Mouse (Mus musculus): ENCODE measurements around the gene Nckap1. TPM values are rescaled to one million over a fixed set of nuclear protein-coding genes. Genes with fewer than 3 reads are reported as not detected.
"Not testable (repeated sequence)": the region's sequence is repeated elsewhere in the genome, so short reads cannot be mapped to it uniquely, and the experiment has no call there.

Gene Nckap1
- polyA plus RNA-seq, 1 experiment, result 0.08 TPM

DNA sequence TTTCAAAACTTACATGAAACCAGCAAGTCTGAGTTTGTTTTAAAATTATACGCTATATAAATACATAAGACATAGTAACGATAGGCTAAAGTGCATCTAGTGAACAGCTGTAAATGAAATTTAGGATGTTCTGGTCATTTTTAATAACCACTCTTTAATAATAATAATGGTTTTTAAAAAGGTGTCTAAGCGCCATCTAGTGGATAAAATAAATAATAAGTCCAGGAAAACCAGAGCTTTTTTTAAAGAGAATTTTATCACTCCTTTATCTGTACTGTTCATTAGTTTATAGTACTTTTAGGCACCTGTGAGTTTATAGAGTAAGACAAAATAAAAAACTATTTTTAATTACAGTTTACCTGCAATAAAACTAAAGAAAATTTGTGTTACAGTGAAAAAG, 44.0 kb downstream of the Nckap1 start:
- H3K36me3 ChIP-seq (ENCODE audit: control insufficient read depth), result peaks cover 42% of the 10 kb centered on the region

DNA sequence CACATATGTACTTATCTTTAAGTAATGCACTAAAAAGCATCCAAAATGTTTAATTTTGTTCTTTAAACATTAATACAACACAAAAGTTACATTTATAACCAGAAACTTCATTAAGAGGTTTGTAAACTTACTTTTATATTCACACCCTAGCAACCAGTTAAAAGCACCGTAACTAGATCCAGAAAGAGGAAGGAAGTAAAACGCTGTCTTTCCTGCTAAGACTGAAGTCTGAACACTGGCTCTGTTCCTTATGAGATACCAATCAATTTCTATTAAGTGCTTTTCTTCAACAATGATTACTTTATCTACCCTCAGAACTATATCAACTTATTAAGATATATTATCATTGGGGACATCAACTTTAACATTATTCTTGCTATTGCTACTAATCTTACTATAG, 44.6 kb downstream of the Nckap1 start:
- Histone ChIP-seq H3K36me3 (ENCODE audit: control insufficient read depth) (peaks cover 43% of the 10 kb centered on the region), H3K27me3 (ENCODE audit: control insufficient read depth) (no peaks in the 10 kb centered on the region), H3K4me1 (ENCODE audit: control insufficient read depth) (no peaks in the 10 kb centered on the region), H3K4me3 (replicated peaks) (no peak overlapping the region), H3K9me3 (ENCODE audit: control insufficient read depth, low read length) (no peaks in the 10 kb centered on the region)
- TF ChIP-seq TAL1 (IDR thresholded peaks at IDR 0.05; ENCODE audit: low read length), result no peak
- no peak for TF ChIP-seq GATA1 (IDR thresholded peaks at IDR 0.05; ENCODE audit: low read length)

More for the DNA sequence above, 44.0 kb downstream of the Nckap1 start:
- no peak overlapping the region for H3K4me3 ChIP-seq (replicated peaks)
- no peaks in the 10 kb centered on the region for H3K9me3 ChIP-seq (ENCODE audit: control insufficient read depth, low read length)
- no peak for TF ChIP-seq TAL1 (IDR thresholded peaks at IDR 0.05; ENCODE audit: low read length)
- TF ChIP-seq GATA1 (IDR thresholded peaks at IDR 0.05; ENCODE audit: low read length), result no peak
- H3K4me1 ChIP-seq (ENCODE audit: control insufficient read depth), result no peaks in the 10 kb centered on the region
- H3K27me3 ChIP-seq (ENCODE audit: control insufficient read depth), result no peaks in the 10 kb centered on the region

DNA sequence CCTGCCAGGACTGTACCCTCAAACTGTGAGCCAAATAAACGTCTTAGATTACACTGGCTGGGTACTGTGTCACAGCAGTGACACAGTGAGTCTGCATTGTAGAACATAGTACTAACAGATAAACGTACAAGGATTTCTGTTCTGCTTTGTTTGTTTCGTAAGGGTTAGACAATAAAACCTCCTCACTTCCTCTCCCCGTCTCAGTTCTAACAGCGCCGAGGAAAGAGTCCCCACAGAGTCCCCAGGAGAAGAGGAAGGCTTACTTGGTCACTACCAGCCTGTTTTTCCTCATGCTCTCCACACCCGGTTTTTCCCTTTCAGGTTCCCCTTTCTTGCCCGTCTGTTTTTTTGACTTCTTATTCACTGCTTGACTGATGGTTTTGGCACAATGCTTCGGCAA, 56.9 kb downstream of the Nckap1 start:
- H3K27me3 ChIP-seq (ENCODE audit: control insufficient read depth), result no peaks in the 10 kb centered on the region
- no peaks in the 10 kb centered on the region for H3K4me1 ChIP-seq (ENCODE audit: control insufficient read depth)
- H3K36me3 ChIP-seq (ENCODE audit: control insufficient read depth), result peaks cover 65% of the 10 kb centered on the region
- no peak overlapping the region for H3K4me3 ChIP-seq (replicated peaks)
- H3K9me3 ChIP-seq (ENCODE audit: control insufficient read depth, low read length), result no peaks in the 10 kb centered on the region
- TF ChIP-seq GATA1 (IDR thresholded peaks at IDR 0.05; ENCODE audit: low read length) (no peak), TAL1 (IDR thresholded peaks at IDR 0.05; ENCODE audit: low read length) (no peak)

DNA sequence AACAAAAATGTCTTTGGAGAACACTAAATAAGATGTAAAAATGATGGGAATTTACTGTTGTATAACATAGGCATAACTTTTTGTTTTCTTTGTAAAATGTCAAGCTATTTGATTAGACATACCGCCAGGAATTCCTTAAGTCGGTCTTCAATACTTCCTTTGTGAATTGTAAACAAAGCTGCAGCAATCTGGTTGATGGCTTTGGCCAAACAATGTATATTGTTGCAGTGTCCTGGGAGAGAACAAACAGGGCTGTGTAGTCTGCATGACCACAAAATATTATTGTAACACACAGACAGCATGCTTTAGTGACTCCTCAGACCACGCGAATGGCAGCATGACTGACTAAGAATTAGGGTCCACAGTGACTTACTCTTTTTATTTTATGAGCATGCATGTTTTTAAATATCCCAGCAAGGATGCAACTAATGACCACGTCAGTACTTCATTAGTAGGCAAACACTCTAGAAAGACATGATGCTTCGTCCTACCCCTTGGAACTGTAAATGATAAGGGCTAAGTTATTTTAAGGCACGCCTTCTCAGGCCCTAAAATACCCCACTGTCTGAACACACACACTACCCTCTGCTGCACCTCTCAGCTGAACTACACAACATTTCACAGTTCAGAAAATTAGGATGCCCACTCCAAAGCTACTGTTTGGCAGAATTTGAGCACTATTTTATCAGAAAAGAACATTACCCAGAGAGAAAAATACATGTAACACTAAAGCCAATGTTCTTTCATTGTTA, 75.0 kb downstream of the Nckap1 start:
- H3K27me3 ChIP-seq (ENCODE audit: control insufficient read depth), result no peaks in the 10 kb centered on the region
- H3K4me1 ChIP-seq (ENCODE audit: control insufficient read depth), result no peaks in the 10 kb centered on the region
- H3K4me3 ChIP-seq (replicated peaks), result no peak overlapping the region
- TF ChIP-seq TAL1 (IDR thresholded peaks at IDR 0.05; ENCODE audit: low read length) (no peak), GATA1 (IDR thresholded peaks at IDR 0.05; ENCODE audit: low read length) (no peak)
- H3K9me3 ChIP-seq (ENCODE audit: control insufficient read depth, low read length), result no peaks in the 10 kb centered on the region
- peaks cover 67% of the 10 kb centered on the region for H3K36me3 ChIP-seq (ENCODE audit: control insufficient read depth)

DNA sequence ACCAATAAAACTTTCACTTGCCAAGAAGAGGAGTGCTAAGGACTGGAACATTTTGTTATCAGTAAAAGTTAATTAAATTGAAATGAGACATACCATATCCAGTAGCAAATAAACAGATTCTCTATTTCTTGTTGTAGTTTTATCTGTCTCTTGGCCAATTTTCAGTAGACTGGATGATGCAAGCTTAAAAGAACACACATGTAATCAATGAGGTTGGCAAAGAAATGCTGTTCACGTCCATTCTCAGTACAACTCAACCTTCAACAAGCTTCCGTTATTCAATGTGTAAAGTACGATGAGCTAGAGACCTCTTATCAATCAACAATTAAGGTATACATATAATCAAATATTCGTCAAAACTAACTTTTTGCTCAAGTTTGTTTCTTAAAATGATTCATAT, 79.0 kb downstream of the Nckap1 start:
- Histone ChIP-seq H3K9me3 (ENCODE audit: control insufficient read depth, low read length) (no peaks in the 10 kb centered on the region), H3K4me1 (ENCODE audit: control insufficient read depth) (no peaks in the 10 kb centered on the region), H3K27me3 (ENCODE audit: control insufficient read depth) (no peaks in the 10 kb centered on the region), H3K4me3 (replicated peaks) (no peak overlapping the region), H3K36me3 (ENCODE audit: control insufficient read depth) (peaks cover 59% of the 10 kb centered on the region)
- no peak for TF ChIP-seq TAL1 (IDR thresholded peaks at IDR 0.05; ENCODE audit: low read length)
- TF ChIP-seq GATA1 (IDR thresholded peaks at IDR 0.05; ENCODE audit: low read length), result no peak

DNA sequence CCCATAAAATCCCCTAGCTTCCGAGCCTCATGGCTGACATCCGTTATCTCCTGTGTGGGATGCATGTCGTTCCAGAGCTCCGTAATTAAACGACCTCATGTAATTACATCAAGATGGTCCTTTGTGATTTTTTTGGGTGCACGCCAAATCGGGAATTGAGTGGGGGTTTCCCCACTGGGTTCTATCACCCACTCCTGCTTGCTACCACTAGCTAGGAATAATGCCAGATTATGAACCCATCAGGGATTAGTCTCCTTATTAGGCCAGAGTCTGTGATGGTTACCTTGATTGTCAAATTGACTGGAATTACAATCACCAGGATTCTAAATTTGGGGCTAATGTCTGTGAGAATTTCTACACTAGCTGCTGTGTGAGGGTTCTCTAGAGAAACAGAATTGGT, 85.9 kb downstream of the Nckap1 start:
- H3K9me3 ChIP-seq (ENCODE audit: control insufficient read depth, low read length); H3K36me3 ChIP-seq (ENCODE audit: control insufficient read depth); H3K4me3 ChIP-seq (replicated peaks); H3K27me3 ChIP-seq (ENCODE audit: control insufficient read depth); H3K4me1 ChIP-seq (ENCODE audit: control insufficient read depth): not testable (repeated sequence)

DNA sequence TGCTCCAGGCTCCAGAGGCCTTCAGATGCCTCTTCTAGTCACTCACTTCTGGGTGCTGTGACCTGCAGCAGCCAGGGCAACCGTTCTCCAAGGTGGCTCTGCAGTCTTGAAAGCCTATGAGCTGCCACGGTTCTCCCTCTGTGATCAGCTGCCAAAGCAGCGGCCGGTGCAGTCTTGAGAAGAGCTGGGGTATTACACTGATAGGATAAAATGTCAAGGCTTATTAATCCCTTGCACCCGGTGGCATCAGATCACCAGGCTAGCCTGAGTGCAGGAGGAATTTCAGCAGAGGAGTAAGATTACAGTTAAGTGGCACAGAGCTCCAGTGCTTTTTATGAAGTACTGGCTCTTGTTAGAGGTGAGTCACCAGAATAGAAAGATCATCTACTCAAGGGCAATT, 94.3 kb downstream of the Nckap1 start:
- no peaks in the 10 kb centered on the region for H3K36me3 ChIP-seq (ENCODE audit: control insufficient read depth)
- no peak overlapping the region for H3K4me3 ChIP-seq (replicated peaks)
- H3K9me3 ChIP-seq (ENCODE audit: control insufficient read depth, low read length), result peaks cover 3% of the 10 kb centered on the region; the same call in 1 of the 2 replicates
- no peaks in the 10 kb centered on the region for H3K27me3 ChIP-seq (ENCODE audit: control insufficient read depth)
- no peaks in the 10 kb centered on the region for H3K4me1 ChIP-seq (ENCODE audit: control insufficient read depth)
- TF ChIP-seq GATA1 (IDR thresholded peaks at IDR 0.05; ENCODE audit: low read length) (no peak), TAL1 (IDR thresholded peaks at IDR 0.05; ENCODE audit: low read length) (no peak)

DNA sequence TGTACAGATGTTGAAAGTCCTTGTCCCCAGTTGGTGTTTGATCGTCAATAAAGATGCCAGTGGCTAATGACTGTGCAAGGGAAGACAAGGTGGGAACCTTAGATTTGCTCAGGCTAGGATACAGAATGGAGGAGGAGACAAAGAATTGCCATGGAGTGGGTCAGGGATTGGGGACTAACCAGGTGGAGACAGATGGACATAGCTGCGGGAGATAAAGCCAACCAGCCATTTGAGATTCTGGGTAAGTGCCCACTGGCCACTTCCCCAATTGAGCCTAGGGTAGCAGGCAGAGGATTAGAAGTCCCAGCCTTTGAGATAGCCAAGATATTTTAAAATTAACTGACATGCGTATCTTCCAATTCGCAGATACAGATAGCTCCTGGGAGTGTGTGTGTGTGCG, 96.2 kb downstream of the Nckap1 start:
- Histone ChIP-seq H3K27me3 (ENCODE audit: control insufficient read depth) (no peaks in the 10 kb centered on the region), H3K9me3 (ENCODE audit: control insufficient read depth, low read length) (peaks cover 3% of the 10 kb centered on the region; the same call in 1 of the 2 replicates), H3K4me3 (replicated peaks) (no peak overlapping the region), H3K36me3 (ENCODE audit: control insufficient read depth) (no peaks in the 10 kb centered on the region), H3K4me1 (ENCODE audit: control insufficient read depth) (no peaks in the 10 kb centered on the region)
- no peak for TF ChIP-seq GATA1 (IDR thresholded peaks at IDR 0.05; ENCODE audit: low read length)
- no peak for TF ChIP-seq TAL1 (IDR thresholded peaks at IDR 0.05; ENCODE audit: low read length)

DNA sequence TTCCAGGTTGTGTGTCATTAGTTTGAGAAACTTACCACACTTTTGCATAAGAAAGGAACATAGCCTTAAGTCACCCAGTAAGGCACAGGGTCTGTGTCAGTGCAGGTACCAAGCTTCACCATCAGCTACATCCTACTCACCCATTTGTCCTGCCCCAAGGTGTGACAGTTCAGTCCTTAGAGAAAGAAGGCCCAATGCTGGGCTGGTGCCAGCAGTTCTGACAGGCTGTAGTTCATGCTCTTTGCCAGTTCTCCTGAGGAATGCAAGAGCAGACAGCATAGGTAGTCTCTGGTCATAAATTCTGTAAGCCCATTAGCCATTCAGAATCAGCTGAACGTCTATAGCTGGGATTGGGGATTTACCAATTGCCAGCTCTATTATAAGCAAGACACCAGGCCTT, 105.3 kb downstream of the Nckap1 start:
- TF ChIP-seq GATA1 (IDR thresholded peaks at IDR 0.05; ENCODE audit: low read length) (no peak), TAL1 (IDR thresholded peaks at IDR 0.05; ENCODE audit: low read length) (no peak)
- no peaks in the 10 kb centered on the region for H3K27me3 ChIP-seq (ENCODE audit: control insufficient read depth)
- no peaks in the 10 kb centered on the region for H3K36me3 ChIP-seq (ENCODE audit: control insufficient read depth)

More for the DNA sequence above, 105.3 kb downstream of the Nckap1 start:
- H3K4me3 ChIP-seq (replicated peaks), result no peak overlapping the region
- no peaks in the 10 kb centered on the region; the same call in 1 of the 2 replicates for H3K9me3 ChIP-seq (ENCODE audit: control insufficient read depth, low read length)
- H3K4me1 ChIP-seq (ENCODE audit: control insufficient read depth), result no peaks in the 10 kb centered on the region
